Mouse (Mus musculus): ENCODE results near the gene H2al1b. TPM values are rescaled to one million over a fixed set of nuclear protein-coding genes. Genes with fewer than 3 reads are reported as not detected.
"Not testable (repeated sequence)": the region's sequence is repeated elsewhere in the genome, so short reads cannot be mapped to it uniquely, and the experiment has no call there.

Gene H2al1b
- polyA plus RNA-seq, 1 experiment from 2014 or later = not detected

DNA sequence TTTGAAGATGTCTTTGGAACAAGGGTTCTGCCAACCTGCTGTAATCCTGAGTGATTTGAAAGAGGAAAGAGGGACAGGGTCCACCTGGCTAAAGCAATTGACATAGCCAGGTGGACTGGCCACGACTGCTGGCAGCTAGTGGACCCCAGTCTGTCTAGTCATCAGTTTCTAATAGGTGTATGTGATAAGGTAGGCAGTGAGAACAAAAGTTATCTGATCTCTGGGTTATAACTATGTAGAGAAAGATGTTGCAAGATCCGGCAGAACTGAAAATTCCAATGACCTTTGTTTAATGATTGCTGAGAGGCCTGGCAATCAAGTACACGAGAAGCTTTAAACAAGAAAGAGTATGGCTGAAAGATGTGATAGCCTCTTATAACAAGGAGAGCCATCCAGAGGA lies 29.0 kb upstream of the H2al1b start:
- Histone ChIP-seq H3K4me1 (ENCODE audit: insufficient read depth) (no peaks in the 10 kb centered on the region), H3K4me3 (ENCODE audit: low read depth, low read length) (no peak overlapping the region), H3K9ac (no peak overlapping the region), H3K9me3 (ENCODE audit: low read depth, low read length) (no peaks in the 10 kb centered on the region), H3K36me3 (ENCODE audit: insufficient read depth) (no peaks in the 10 kb centered on the region), H3K27me3 (ENCODE audit: insufficient read depth, low read length) (no peaks in the 10 kb centered on the region), H3K27ac (ENCODE audit: low read depth) (no peak overlapping the region), H3K4me2 (no peak overlapping the region)
- DNase-seq (no peak), ATAC-seq (ENCODE audit: insufficient read depth) (no peak)
- no peak for TF ChIP-seq CTCF (IDR thresholded peaks at IDR 0.05; ENCODE audit: low read depth)
- 48% methylated on average over 3 of the region's 3 CpGs for WGBS

GRCm38 (mm10) chrX:11277083-11277482 lies 25.1 kb upstream of the H2al1b start:
- peak; percentile 35; the same call in 1 of the 2 replicates for ATAC-seq (ENCODE audit: insufficient read depth)
- H3K4me1 ChIP-seq (ENCODE audit: insufficient read depth) = no peaks in the 10 kb centered on the region

GRCm38 (mm10) chrX:11280741-11281140 lies 21.5 kb upstream of the H2al1b start:
- Histone ChIP-seq H3K4me3 (ENCODE audit: low read depth, low read length) (no peak overlapping the region), H3K4me1 (ENCODE audit: insufficient read depth) (no peaks in the 10 kb centered on the region), H3K4me2 (no peak overlapping the region), H3K27ac (ENCODE audit: low read depth) (no peak overlapping the region), H3K9me3 (ENCODE audit: low read depth, low read length) (no peaks in the 10 kb centered on the region), H3K36me3 (ENCODE audit: insufficient read depth) (no peaks in the 10 kb centered on the region), H3K9ac (no peak overlapping the region), H3K27me3 (ENCODE audit: insufficient read depth, low read length) (no peaks in the 10 kb centered on the region)
- whole genome bisulfite sequencing = 59% methylated on average over 2 of the region's 2 CpGs
- DNase-seq = no peak
- no peak for ATAC-seq (ENCODE audit: insufficient read depth)
- no peak for TF ChIP-seq CTCF (IDR thresholded peaks at IDR 0.05; ENCODE audit: low read depth)

More at GRCm38 (mm10) chrX:11277083-11277482, 25.1 kb upstream of the H2al1b start:
- Histone ChIP-seq H3K27ac (ENCODE audit: low read depth) (no peak overlapping the region), H3K9ac (no peak overlapping the region), H3K4me3 (ENCODE audit: low read depth, low read length) (no peak overlapping the region), H3K27me3 (ENCODE audit: insufficient read depth, low read length) (no peaks in the 10 kb centered on the region), H3K36me3 (ENCODE audit: insufficient read depth) (no peaks in the 10 kb centered on the region), H3K4me2 (no peak overlapping the region), H3K9me3 (ENCODE audit: low read depth, low read length) (no peaks in the 10 kb centered on the region)
- no peak for TF ChIP-seq CTCF (IDR thresholded peaks at IDR 0.05; ENCODE audit: low read depth)
- DNase-seq = peak; percentile 72
- WGBS = 39% methylated on average over 6 of the region's 6 CpGs

GRCm38 (mm10) chrX:11288306-11288882 lies 13.8 kb upstream of the H2al1b start:
- no peaks in the 10 kb centered on the region for H3K4me1 ChIP-seq (ENCODE audit: insufficient read depth)
- no peaks in the 10 kb centered on the region for H3K9me3 ChIP-seq (ENCODE audit: low read depth, low read length)
- H3K36me3 ChIP-seq (ENCODE audit: insufficient read depth) = no peaks in the 10 kb centered on the region
- no peak overlapping the region for H3K4me3 ChIP-seq (ENCODE audit: low read depth, low read length)
- H3K27ac ChIP-seq (ENCODE audit: low read depth) = no peak overlapping the region
- peak; percentile 66 for DNase-seq
- TF ChIP-seq CTCF (IDR thresholded peaks at IDR 0.05; ENCODE audit: low read depth) = no peak
- no peaks in the 10 kb centered on the region for H3K27me3 ChIP-seq (ENCODE audit: insufficient read depth, low read length)
- no peak overlapping the region for H3K9ac ChIP-seq
- WGBS = 43% methylated on average over 14 of the region's 14 CpGs
- peak; percentile 28; the same call in 1 of the 2 replicates for ATAC-seq (ENCODE audit: insufficient read depth)
- H3K4me2 ChIP-seq = no peak overlapping the region

GRCm38 (mm10) chrX:11289244-11289643 lies 13.0 kb upstream of the H2al1b start:
- no peak for ATAC-seq (ENCODE audit: insufficient read depth)
- 73% methylated on average over 4 of the region's 4 CpGs for WGBS
- no peaks in the 10 kb centered on the region for H3K27me3 ChIP-seq (ENCODE audit: insufficient read depth, low read length)

DNA sequence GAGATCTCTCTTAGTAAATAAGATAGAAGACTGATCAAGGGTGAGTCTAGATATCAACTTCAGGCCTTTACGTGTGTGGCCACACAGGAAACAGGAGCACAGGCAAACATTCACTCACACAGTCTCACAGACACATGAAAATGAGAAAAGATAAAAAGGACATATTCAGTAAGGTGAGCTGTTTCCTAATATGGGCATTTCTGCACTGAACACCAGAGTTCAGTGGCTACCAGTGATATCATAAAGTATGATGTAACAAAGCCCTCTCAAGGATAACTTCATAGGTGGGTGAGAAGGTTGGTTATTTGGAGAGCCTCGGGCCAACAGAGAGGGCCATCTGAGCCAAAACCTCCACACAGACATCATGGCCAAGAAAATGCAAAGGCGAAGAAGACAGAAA lies 3.3 kb upstream of the H2al1b start, which contains the start of gene H2al1a:
H2al1a (plus strand) TSS at position 301 of the 400 bp plus-strand sequence.
- WGBS = no CpG with 5 or more reads among the region's 3 CpGs
- not testable (repeated sequence) for H3K4me2 ChIP-seq; H3K9ac ChIP-seq; H3K27me3 ChIP-seq (ENCODE audit: insufficient read depth, low read length); H3K36me3 ChIP-seq (ENCODE audit: insufficient read depth); H3K9me3 ChIP-seq (ENCODE audit: low read depth, low read length); DNase-seq; H3K4me1 ChIP-seq (ENCODE audit: insufficient read depth); ATAC-seq (ENCODE audit: insufficient read depth); H3K4me3 ChIP-seq (ENCODE audit: low read depth, low read length); H3K27ac ChIP-seq (ENCODE audit: low read depth)

More at GRCm38 (mm10) chrX:11289244-11289643, 13.0 kb upstream of the H2al1b start:
- no peak overlapping the region for H3K27ac ChIP-seq (ENCODE audit: low read depth)
- no peak overlapping the region for H3K9ac ChIP-seq
- no peak overlapping the region for H3K4me3 ChIP-seq (ENCODE audit: low read depth, low read length)
- no peaks in the 10 kb centered on the region for H3K36me3 ChIP-seq (ENCODE audit: insufficient read depth)
- no peaks in the 10 kb centered on the region for H3K9me3 ChIP-seq (ENCODE audit: low read depth, low read length)
- DNase-seq = no peak
- no peak overlapping the region for H3K4me2 ChIP-seq
- TF ChIP-seq CTCF (IDR thresholded peaks at IDR 0.05; ENCODE audit: low read depth) = no peak
- H3K4me1 ChIP-seq (ENCODE audit: insufficient read depth) = no peaks in the 10 kb centered on the region

GRCm38 (mm10) chrX:11305355-11305754 lies 3.1 kb downstream of the H2al1b start, which contains the start of gene H2al1c:
H2al1c (plus strand) TSS chrX:11305655.
- not testable (repeated sequence) for DNase-seq; H3K36me3 ChIP-seq (ENCODE audit: insufficient read depth); H3K9ac ChIP-seq; H3K4me2 ChIP-seq; H3K4me3 ChIP-seq (ENCODE audit: low read depth, low read length); ATAC-seq (ENCODE audit: insufficient read depth); H3K9me3 ChIP-seq (ENCODE audit: low read depth, low read length); H3K27me3 ChIP-seq (ENCODE audit: insufficient read depth, low read length); H3K27ac ChIP-seq (ENCODE audit: low read depth); H3K4me1 ChIP-seq (ENCODE audit: insufficient read depth)
- 90% methylated on average over 2 of the region's 6 CpGs for WGBS

DNA sequence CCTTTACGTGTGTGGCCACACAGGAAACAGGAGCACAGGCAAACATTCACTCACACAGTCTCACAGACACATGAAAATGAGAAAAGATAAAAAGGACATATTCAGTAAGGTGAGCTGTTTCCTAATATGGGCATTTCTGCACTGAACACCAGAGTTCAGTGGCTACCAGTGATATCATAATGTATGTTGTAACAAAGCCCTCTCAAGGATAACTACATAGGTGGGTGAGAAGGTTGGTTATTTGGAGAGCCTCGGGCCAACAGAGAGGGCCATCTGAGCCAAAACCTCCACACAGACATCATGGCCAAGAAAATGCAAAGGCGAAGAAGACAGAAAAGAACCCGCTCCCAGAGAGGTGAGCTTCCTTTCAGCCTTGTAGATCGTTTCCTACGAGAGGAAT lies 6.3 kb downstream of the H2al1b start, which contains the start of gene H2al1d:
H2al1d (plus strand) TSS at position 301 of the 400 bp plus-strand sequence.
- H3K4me3 ChIP-seq (ENCODE audit: low read depth, low read length); ATAC-seq (ENCODE audit: insufficient read depth); H3K27me3 ChIP-seq (ENCODE audit: insufficient read depth, low read length); H3K9ac ChIP-seq; H3K36me3 ChIP-seq (ENCODE audit: insufficient read depth); H3K4me2 ChIP-seq; DNase-seq; H3K9me3 ChIP-seq (ENCODE audit: low read depth, low read length); H3K4me1 ChIP-seq (ENCODE audit: insufficient read depth); H3K27ac ChIP-seq (ENCODE audit: low read depth): not testable (repeated sequence)
- no CpG with 5 or more reads among the region's 6 CpGs for WGBS

DNA sequence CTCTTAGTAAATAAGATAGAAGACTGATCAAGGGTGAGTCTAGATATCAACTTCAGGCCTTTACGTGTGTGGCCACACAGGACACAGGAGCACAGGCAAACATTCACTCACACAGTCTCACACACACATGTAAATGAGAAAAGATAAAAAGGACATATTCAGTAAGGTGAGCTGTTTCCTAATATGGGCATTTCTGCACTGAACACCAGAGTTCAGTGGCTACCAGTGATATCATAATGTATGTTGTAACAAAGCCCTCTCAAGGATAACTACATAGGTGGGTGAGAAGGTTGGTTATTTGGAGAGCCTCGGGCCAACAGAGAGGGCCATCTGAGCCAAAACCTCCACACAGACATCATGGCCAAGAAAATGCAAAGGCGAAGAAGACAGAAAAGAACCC lies 9.4 kb downstream of the H2al1b start, which contains the start of gene H2al1e:
H2al1e (plus strand) TSS at position 301 of the 400 bp plus-strand sequence.
- H3K4me2 ChIP-seq; H3K36me3 ChIP-seq (ENCODE audit: insufficient read depth); H3K4me3 ChIP-seq (ENCODE audit: low read depth, low read length); ATAC-seq (ENCODE audit: insufficient read depth); H3K9me3 ChIP-seq (ENCODE audit: low read depth, low read length); DNase-seq; H3K4me1 ChIP-seq (ENCODE audit: insufficient read depth); H3K27ac ChIP-seq (ENCODE audit: low read depth); H3K27me3 ChIP-seq (ENCODE audit: insufficient read depth, low read length); H3K9ac ChIP-seq: not testable (repeated sequence)
- no CpG with 5 or more reads among the region's 3 CpGs for WGBS

GRCm38 (mm10) chrX:11314858-11315257 lies 12.6 kb downstream of the H2al1b start, which contains the start of gene H2al1f:
H2al1f (plus strand) TSS chrX:11315158.
- H3K9ac ChIP-seq; DNase-seq; ATAC-seq (ENCODE audit: insufficient read depth); H3K9me3 ChIP-seq (ENCODE audit: low read depth, low read length); H3K4me3 ChIP-seq (ENCODE audit: low read depth, low read length); H3K36me3 ChIP-seq (ENCODE audit: insufficient read depth); H3K4me2 ChIP-seq; H3K27ac ChIP-seq (ENCODE audit: low read depth); H3K4me1 ChIP-seq (ENCODE audit: insufficient read depth); H3K27me3 ChIP-seq (ENCODE audit: insufficient read depth, low read length): not testable (repeated sequence)
- no CpG with 5 or more reads among the region's 6 CpGs for WGBS
